Mouse (Mus musculus) neural tube, embryonic 14.5 days (tissue): ENCODE results near the gene Smpx. TPM values are rescaled to one million over a fixed set of nuclear protein-coding genes. Genes with fewer than 3 reads are reported as not detected.

ENCODE experiments used
- ATAC-seq: fragments of 200-750 bp; cut with Nextera tagmentation; 2 replicates; pipeline ENCODE4 v1.8.0; 2017; ENCODE audit warnings: low read depth, mild to moderate bottlenecking, moderate TSS enrichment, moderate library complexity
- H3K27ac ChIP-seq: fragments of 300-500 bp; sonication (generic); 2 replicates; pipeline ENCODE4 v1.5.1; 2014; ENCODE audit warnings: low read depth, mild to moderate bottlenecking, control low read depth, low read length, moderate library complexity, mixed read lengths
- H3K27me3 ChIP-seq: fragments of 300-500 bp; sonication (generic); 2 replicates; pipeline ENCODE4 v1.6.1; 2014; ENCODE audit warnings: low read length; ENCODE audit not compliant: control insufficient read depth, insufficient read depth
- H3K36me3 ChIP-seq: fragments of 300-500 bp; sonication (generic); 2 replicates; pipeline ENCODE4 v1.6.1; 2014; ENCODE audit warnings: low read length, mixed read lengths; ENCODE audit not compliant: control insufficient read depth, insufficient read depth
- H3K4me1 ChIP-seq: fragments of 300-500 bp; sonication (generic); 2 replicates; pipeline ENCODE4 v1.6.1; 2014; ENCODE audit warnings: low read length; ENCODE audit not compliant: control insufficient read depth, insufficient read depth
- H3K4me2 ChIP-seq: fragments of 300-500 bp; sonication (generic); 2 replicates; pipeline ENCODE4 v1.6.1; 2014; ENCODE audit warnings: mild to moderate bottlenecking, low read depth, low read length, control low read depth
- H3K4me3 ChIP-seq: fragments of 300-500 bp; sonication (generic); 2 replicates; pipeline ENCODE4 v1.5.1; 2014; ENCODE audit warnings: low read depth, low read length, control low read depth, mixed read lengths
- H3K9ac ChIP-seq: fragments of 300-500 bp; sonication (generic); replicated peaks from 2 replicates; pipeline ENCODE4 v1.6.1; 2014; ENCODE audit warnings: low read depth, mild to moderate bottlenecking, control low read depth, low read length, mixed read lengths
- H3K9me3 ChIP-seq: fragments of 300-500 bp; sonication (generic); 2 replicates; pipeline ENCODE4 v1.6.1; 2016; ENCODE audit warnings: low read length; ENCODE audit not compliant: control insufficient read depth
- WGBS: fragments of 180-500 bp; shearing (Covaris S2); extraction: QIAGEN DNeasy Blood & Tissue Kit; methylation state at CpG from one replicate; pipeline ENCODE4 v1.1.7; 2014; 5-methylcytosine and 5-hydroxymethylcytosine counted together
- polyA plus RNA-seq: library from polyadenylated mRNA; unstranded; fragments of >200 nt; fragmentation: Nextera tagmentation; extraction: Ambion mirVana; gene quantifications from 2 replicates; pipeline ENCODE4 v1.2.1, GENCODE M21; 2014

Gene Smpx
- polyA plus RNA-seq, 1 experiment from 2014 or later, result 0.75 TPM

- no peaks in the 10 kb centered on the region for H3K9me3 ChIP-seq
- ATAC-seq, result no peak
- no peaks in the 10 kb centered on the region for H3K27me3 ChIP-seq
- no peak overlapping the region for H3K9ac ChIP-seq
- no peaks in the 10 kb centered on the region for H3K4me1 ChIP-seq
- no peak overlapping the region for H3K4me3 ChIP-seq
- no peak overlapping the region for H3K27ac ChIP-seq
- H3K36me3 ChIP-seq, result no peaks in the 10 kb centered on the region
- no peak overlapping the region for H3K4me2 ChIP-seq
- WGBS, result 97% methylated on average over 2 of the region's 2 CpGs
These were observed 103.0 kb downstream of the Smpx start for GRCm38 (mm10) chrX:157801669-157802068.

Other genes with a start within 250 kb of the Smpx start
- 134 and 156 TPM in 2 replicates for gene Sms, start 206.6 kb upstream of the Smpx start, polyA plus RNA-seq
- gene Yy2, start 129.9 kb upstream of the Smpx start, polyA plus RNA-seq, result 1.0 and 2.6 TPM in 2 replicates
- 37.7 and 38.2 TPM in 2 replicates for gene Mbtps2, start 100.2 kb upstream of the Smpx start, polyA plus RNA-seq
- 2.2 and 2.5 TPM in 2 replicates for gene Klhl34, start 119.5 kb downstream of the Smpx start, polyA plus RNA-seq